Mouse (Mus musculus) stomach, postnatal 0 days (tissue): ENCODE data around the gene Atxn7l3b.

Source experiments
- CTCF ChIP-seq: IDR thresholded peaks from 2 replicates; pipeline ENCODE4 v1.5.1; 2016; ENCODE audit warnings: antibody characterized with exemption, low read depth, mild to moderate bottlenecking, moderate library complexity
- EP300 ChIP-seq: optimal IDR thresholded peaks from 2 replicates; pipeline ENCODE3; 2016; ENCODE audit warnings: antibody characterized with exemption

GRCm38 (mm10) chr10:112893622-112894252 lies 35.1 kb downstream of the Atxn7l3b start:
- TF ChIP-seq CTCF (no peak), EP300 (no peak)
